Mouse (Mus musculus) left cerebral cortex, adult 8-10 months (tissue): ENCODE measurements around the gene Cacna1e. TPM values are rescaled to one million over a fixed set of nuclear protein-coding genes. Genes with fewer than 3 reads are reported as not detected.
A peak's percentile ranks its signal among the peaks of the same experiment; 100 is the strongest.

ENCODE experiments used
- DNase-seq, 2 experiments: peaks; one replicate each; pipeline ENCODE4 v3.0.0; 2022; ENCODE audit warnings: low spot score in 2 of 2
- total RNA-seq, 4 experiments: library from RNA; stranded (reverse); gene quantifications; 2 replicates each; pipeline ENCODE4 v1.2.4; 2022

The Cacna1e gene
- total RNA-seq, 4 experiments from 2014 or later, result 127 to 161 (median 141) TPM

- no peak for DNase-seq
Observed at GRCm38 (mm10) chr1:154637821-154638220, 246.5 kb downstream of the Cacna1e start.

- peak in 1 of 2 experiments; percentile 75 for DNase-seq
Observed at GRCm38 (mm10) chr1:154635766-154636165, 248.5 kb downstream of the Cacna1e start.

- no peak for DNase-seq
Observed at GRCm38 (mm10) chr1:154632886-154633285, 251.4 kb downstream of the Cacna1e start.

GRCm38 (mm10) chr1:154622666-154623653, 261.3 kb downstream of the Cacna1e start:
- no peak for DNase-seq

- DNase-seq, result no peak
Observed at GRCm38 (mm10) chr1:154617743-154618455, 266.4 kb downstream of the Cacna1e start.

GRCm38 (mm10) chr1:154615759-154616158, 268.5 kb downstream of the Cacna1e start:
- DNase-seq, result no peak

- no peak for DNase-seq
Observed at GRCm38 (mm10) chr1:154608516-154608915, 275.8 kb downstream of the Cacna1e start.

GRCm38 (mm10) chr1:154607406-154607805, 276.9 kb downstream of the Cacna1e start:
- DNase-seq, result no peak

- DNase-seq, result no peak
Observed at GRCm38 (mm10) chr1:154605601-154606000, 278.7 kb downstream of the Cacna1e start.

GRCm38 (mm10) chr1:154603781-154604180, 280.5 kb downstream of the Cacna1e start:
- DNase-seq, result no peak

- DNase-seq, result no peak
Observed at GRCm38 (mm10) chr1:154602531-154602930, 281.8 kb downstream of the Cacna1e start.

- no peak for DNase-seq
Observed at GRCm38 (mm10) chr1:154582516-154582915, 301.8 kb downstream of the Cacna1e start.

- no peak for DNase-seq
Observed at GRCm38 (mm10) chr1:154579929-154580328, 304.4 kb downstream of the Cacna1e start.

GRCm38 (mm10) chr1:154578748-154579147, 305.6 kb downstream of the Cacna1e start:
- no peak for DNase-seq

- DNase-seq, result peak in 1 of 2 experiments; percentile 59
Observed at GRCm38 (mm10) chr1:154576418-154576817, 307.9 kb downstream of the Cacna1e start.

- DNase-seq, result peak in 1 of 2 experiments; percentile 43
Observed at GRCm38 (mm10) chr1:154566026-154566425, 318.3 kb downstream of the Cacna1e start.

GRCm38 (mm10) chr1:154555811-154556210, 328.5 kb downstream of the Cacna1e start:
- no peak for DNase-seq

- DNase-seq, result no peak
Observed at GRCm38 (mm10) chr1:154553132-154553531, 331.2 kb downstream of the Cacna1e start.

GRCm38 (mm10) chr1:154537445-154537844, 346.9 kb downstream of the Cacna1e start:
- DNase-seq, result no peak

GRCm38 (mm10) chr1:154536763-154537162, 347.5 kb downstream of the Cacna1e start:
- no peak for DNase-seq

- peak in 1 of 2 experiments; percentile 37 for DNase-seq
Observed at GRCm38 (mm10) chr1:154532987-154533940, 351.0 kb downstream of the Cacna1e start.
